Mouse (Mus musculus) hindbrain, embryonic 16.5 days (tissue): ENCODE measurements around the gene Stox2. TPM values are rescaled to one million over a fixed set of nuclear protein-coding genes. Genes with fewer than 3 reads are reported as not detected.
A peak's percentile ranks its signal among the peaks of the same experiment; 100 is the strongest.

ENCODE experiments used
- ATAC-seq: fragments of 200-750 bp; cut with Nextera tagmentation; 2 replicates; pipeline ENCODE4 v1.8.0; 2017; ENCODE audit warnings: moderate TSS enrichment, moderate library complexity
- H3K27ac ChIP-seq: fragments of 300-500 bp; sonication (generic); 2 replicates; pipeline ENCODE4 v1.5.1; 2014; ENCODE audit warnings: low read depth, mild to moderate bottlenecking, control low read depth, low read length, moderate library complexity
- H3K27me3 ChIP-seq: fragments of 300-500 bp; sonication (generic); replicated peaks from 2 replicates; pipeline ENCODE4 v1.6.1; 2014; ENCODE audit warnings: low read length; ENCODE audit not compliant: control insufficient read depth, insufficient read depth
- H3K36me3 ChIP-seq: fragments of 300-500 bp; sonication (generic); 2 replicates; pipeline ENCODE4 v1.6.1; 2014; ENCODE audit warnings: mild to moderate bottlenecking, low read length, moderate library complexity, mixed read lengths; ENCODE audit not compliant: control insufficient read depth, insufficient read depth
- H3K4me1 ChIP-seq: fragments of 300-500 bp; sonication (generic); 2 replicates; pipeline ENCODE4 v1.6.1; 2014; ENCODE audit warnings: low read depth, low read length; ENCODE audit not compliant: control insufficient read depth, insufficient read depth
- H3K4me2 ChIP-seq: fragments of 300-500 bp; sonication (generic); 2 replicates; pipeline ENCODE4 v1.6.1; 2014; ENCODE audit warnings: mild to moderate bottlenecking, low read length, control low read depth, moderate library complexity
- H3K4me3 ChIP-seq: fragments of 300-500 bp; sonication (generic); 2 replicates; pipeline ENCODE4 v1.5.1; 2014; ENCODE audit warnings: mild to moderate bottlenecking, low read length, control low read depth, moderate library complexity
- H3K9ac ChIP-seq: fragments of 300-500 bp; sonication (generic); 2 replicates; pipeline ENCODE4 v1.6.1; 2014; ENCODE audit warnings: low read depth, mild to moderate bottlenecking, control low read depth, low read length, moderate library complexity
- H3K9me3 ChIP-seq: fragments of 300-500 bp; sonication (generic); 2 replicates; pipeline ENCODE4 v1.6.1; 2014; ENCODE audit warnings: mild to moderate bottlenecking, low read length, moderate library complexity; ENCODE audit not compliant: control insufficient read depth
- WGBS: fragments of 180-500 bp; shearing (Covaris S2); extraction: QIAGEN DNeasy Blood & Tissue Kit; methylation state at CpG from one replicate; pipeline ENCODE4 v1.1.7; 2014; 5-methylcytosine and 5-hydroxymethylcytosine counted together
- polyA plus RNA-seq: library from polyadenylated mRNA; unstranded; fragments of >200 nt; fragmentation: Nextera tagmentation; extraction: Ambion mirVana; gene quantifications from 2 replicates; pipeline ENCODE4 v1.2.1, GENCODE M21; 2015

Gene Stox2
- polyA plus RNA-seq, 1 experiment from 2014 or later = 28.5 TPM

DNA sequence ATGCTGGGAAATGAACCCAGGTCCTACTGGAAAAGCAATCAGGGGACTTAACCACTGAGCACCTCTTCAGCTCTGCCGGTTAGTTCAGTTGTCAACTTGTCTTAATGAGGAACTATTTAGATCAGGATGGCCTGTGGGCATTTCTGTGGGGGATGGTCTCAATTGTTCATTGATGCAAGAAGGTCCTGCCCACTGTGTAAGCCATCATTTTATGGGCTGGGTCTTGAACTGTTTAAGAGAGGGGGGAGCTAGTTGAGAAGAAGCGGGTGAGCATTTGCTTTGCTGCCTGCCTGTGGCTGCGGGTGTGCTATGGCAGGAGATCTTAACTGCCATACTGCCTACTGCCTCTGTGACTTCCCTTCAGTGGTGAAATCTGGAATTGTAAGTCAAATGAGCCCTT is 214.1 kb downstream of the Stox2 start:
- no peak overlapping the region for H3K27ac ChIP-seq
- no peak; the same call in 1 of the 2 replicates for ATAC-seq
- H3K4me2 ChIP-seq = no peak overlapping the region
- H3K9me3 ChIP-seq = no peaks in the 10 kb centered on the region
- no peak overlapping the region for H3K4me3 ChIP-seq
- WGBS = 43% methylated on average over 3 of the region's 3 CpGs
- no peaks in the 10 kb centered on the region for H3K36me3 ChIP-seq
- H3K9ac ChIP-seq = no peak overlapping the region
- no peaks in the 10 kb centered on the region for H3K27me3 ChIP-seq
- H3K4me1 ChIP-seq = no peaks in the 10 kb centered on the region; the same call in 1 of the 2 replicates

DNA sequence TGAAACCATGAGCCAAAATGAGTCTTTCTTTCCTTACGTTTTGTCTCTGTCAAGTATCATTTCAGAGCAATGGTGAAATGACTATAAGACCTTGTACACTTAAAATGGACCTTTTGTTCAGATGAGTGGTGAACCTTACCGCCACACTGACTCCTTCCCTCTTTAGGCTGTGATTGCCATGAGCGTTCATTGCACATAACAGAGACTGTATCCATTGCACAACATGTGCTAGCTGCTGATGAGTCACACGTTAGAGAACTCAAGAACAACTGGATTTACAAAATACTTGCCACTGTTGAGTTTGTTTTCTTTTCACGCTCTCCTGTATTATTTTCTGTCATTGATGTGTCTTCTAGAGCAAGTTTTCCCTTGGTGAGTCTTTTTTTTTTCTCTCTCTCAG is 216.1 kb downstream of the Stox2 start:
- no peaks in the 10 kb centered on the region for H3K27me3 ChIP-seq
- H3K9ac ChIP-seq = no peak overlapping the region
- no peak overlapping the region for H3K4me3 ChIP-seq
- 93% methylated on average over 5 of the region's 5 CpGs for WGBS
- ATAC-seq = no peak
- H3K27ac ChIP-seq = no peak overlapping the region
- no peaks in the 10 kb centered on the region for H3K9me3 ChIP-seq
- H3K36me3 ChIP-seq = no peaks in the 10 kb centered on the region
- no peak overlapping the region for H3K4me2 ChIP-seq
- no peaks in the 10 kb centered on the region; the same call in 1 of the 2 replicates for H3K4me1 ChIP-seq

DNA sequence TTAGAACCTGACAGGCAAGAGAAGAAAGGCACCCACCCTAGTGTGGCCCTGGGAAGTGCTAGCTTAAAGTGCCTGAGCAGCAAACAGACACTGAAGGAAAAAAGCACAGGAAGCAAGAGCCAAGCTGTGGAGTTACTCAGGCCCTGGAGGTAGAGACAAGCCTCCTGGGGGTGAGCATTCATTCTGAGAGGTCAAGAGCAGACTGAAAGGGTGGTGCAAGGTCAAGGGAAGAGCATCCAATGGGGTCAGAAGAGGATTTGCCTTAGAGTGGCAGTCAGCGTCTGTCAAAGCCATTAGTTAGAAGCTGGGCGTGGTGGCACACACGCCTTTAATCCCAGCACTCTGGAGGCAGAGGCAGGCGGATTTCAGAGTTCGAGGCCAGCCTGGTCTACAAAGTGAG is 224.3 kb downstream of the Stox2 start:
- H3K4me1 ChIP-seq = peaks cover 23% of the 10 kb centered on the region
- WGBS = 75% methylated on average over 5 of the region's 5 CpGs
- ATAC-seq = no peak
- no peak overlapping the region for H3K9ac ChIP-seq
- H3K27ac ChIP-seq = no peak overlapping the region
- H3K9me3 ChIP-seq = no peaks in the 10 kb centered on the region
- H3K4me2 ChIP-seq = no peak overlapping the region
- H3K36me3 ChIP-seq = no peaks in the 10 kb centered on the region
- no peak overlapping the region for H3K4me3 ChIP-seq
- no peaks in the 10 kb centered on the region for H3K27me3 ChIP-seq

DNA sequence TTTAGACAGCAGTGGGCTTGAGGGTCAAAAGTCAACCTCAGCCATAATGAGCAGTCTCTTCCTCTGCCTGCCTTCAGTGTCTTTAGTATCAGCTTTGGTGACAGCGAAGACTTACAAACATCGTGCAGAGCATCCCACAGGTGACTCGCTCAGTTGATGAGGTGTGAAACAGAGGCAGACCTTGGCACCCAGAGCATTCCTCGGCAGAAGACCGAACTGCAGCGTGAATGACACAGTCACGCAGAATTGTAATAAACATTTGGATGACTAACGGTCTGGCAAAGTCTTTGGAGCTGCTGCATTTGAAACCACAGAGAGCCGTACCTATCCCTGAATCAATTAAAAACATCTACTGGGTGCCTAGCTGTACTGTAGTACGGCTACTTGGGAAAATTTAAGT is 225.0 kb downstream of the Stox2 start:
- no peaks in the 10 kb centered on the region for H3K36me3 ChIP-seq
- no peak for ATAC-seq

DNA sequence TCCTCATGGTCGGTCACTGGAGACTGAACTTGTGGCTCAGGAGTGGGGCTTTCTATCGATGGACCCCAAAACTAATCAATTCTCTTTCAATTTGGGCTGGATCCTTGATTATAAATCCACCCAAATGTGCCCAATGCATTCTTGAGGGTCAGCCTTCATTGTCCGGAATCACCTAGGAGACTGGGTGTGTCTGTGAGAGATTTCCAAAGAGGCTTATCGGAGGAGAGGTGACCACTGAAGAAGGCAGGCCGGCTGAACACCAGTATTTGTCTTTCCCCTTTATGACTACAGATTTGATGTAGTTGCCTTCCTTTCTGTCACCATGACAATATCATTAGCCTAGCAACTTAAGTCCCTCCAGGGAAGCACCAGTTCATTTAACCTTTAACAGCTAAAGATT is 225.8 kb downstream of the Stox2 start:
- H3K4me3 ChIP-seq = no peak overlapping the region
- 37% methylated on average over 5 of the region's 5 CpGs for WGBS
- no peaks in the 10 kb centered on the region for H3K36me3 ChIP-seq
- H3K4me1 ChIP-seq = peaks cover 23% of the 10 kb centered on the region
- no peak overlapping the region for H3K4me2 ChIP-seq
- no peak overlapping the region for H3K27ac ChIP-seq
- no peaks in the 10 kb centered on the region for H3K9me3 ChIP-seq
- ATAC-seq = no peak
- H3K27me3 ChIP-seq = no peaks in the 10 kb centered on the region
- H3K9ac ChIP-seq = no peak overlapping the region

More for the DNA sequence above, 225.0 kb downstream of the Stox2 start:
- Histone ChIP-seq H3K27me3 (no peaks in the 10 kb centered on the region), H3K4me2 (no peak overlapping the region), H3K27ac (no peak overlapping the region), H3K4me3 (no peak overlapping the region), H3K9me3 (no peaks in the 10 kb centered on the region), H3K4me1 (peaks cover 23% of the 10 kb centered on the region), H3K9ac (no peak overlapping the region)
- 54% methylated on average over 10 of the region's 10 CpGs for WGBS

DNA sequence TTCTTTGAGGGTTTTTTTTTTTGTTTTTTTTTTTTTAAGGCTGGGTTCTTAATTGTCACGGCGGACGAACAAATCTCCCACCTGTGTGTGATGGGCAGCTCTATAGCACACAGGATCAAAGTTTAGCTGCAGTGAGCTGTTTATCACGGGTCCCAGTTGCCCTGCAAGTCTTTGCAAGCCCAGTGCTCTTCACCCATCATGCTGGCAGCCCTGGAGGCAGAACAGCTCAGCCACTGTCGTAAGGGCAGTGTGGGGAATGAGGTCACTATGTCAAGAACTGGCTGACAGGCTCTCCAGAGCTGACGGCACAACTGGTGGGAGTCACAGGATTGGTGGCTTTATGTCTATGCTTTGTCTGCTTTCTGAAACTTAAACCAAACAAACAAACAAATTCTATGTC is 227.6 kb downstream of the Stox2 start:
- peak overlapping the region; percentile 78 for H3K27ac ChIP-seq
- peak overlapping the region; percentile 41 for H3K4me2 ChIP-seq
- WGBS = 26% methylated on average over 6 of the region's 6 CpGs
- ATAC-seq = peak; percentile 29
- no peaks in the 10 kb centered on the region for H3K9me3 ChIP-seq
- H3K9ac ChIP-seq = peak overlapping the region; percentile 57
- peaks cover 23% of the 10 kb centered on the region for H3K4me1 ChIP-seq
- H3K4me3 ChIP-seq = no peak overlapping the region
- H3K36me3 ChIP-seq = no peaks in the 10 kb centered on the region
- no peaks in the 10 kb centered on the region for H3K27me3 ChIP-seq

DNA sequence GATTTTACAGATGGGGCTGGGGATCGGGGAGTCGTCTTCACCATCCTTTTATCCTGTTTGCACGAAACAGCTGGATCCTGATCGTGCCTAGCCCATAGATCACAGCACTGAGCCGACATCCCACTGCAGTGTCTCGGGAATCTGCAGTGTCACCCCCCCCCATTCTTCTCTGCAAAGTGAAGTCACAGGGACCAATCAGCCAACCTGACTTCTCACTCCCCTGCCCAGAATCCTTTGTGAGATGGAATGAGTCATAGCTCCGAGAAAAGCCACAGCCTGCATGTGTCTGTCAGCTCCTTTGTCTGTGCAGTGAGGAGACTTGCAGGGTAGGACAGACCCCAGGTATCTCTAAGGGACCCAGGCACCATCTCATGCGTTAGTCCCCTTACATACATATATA is 228.1 kb downstream of the Stox2 start:
- H3K4me2 ChIP-seq = peak overlapping the region; percentile 41
- peak overlapping the region; percentile 73 for H3K27ac ChIP-seq
- H3K4me3 ChIP-seq = no peak overlapping the region
- 15% methylated on average over 8 of the region's 8 CpGs for WGBS
- peaks cover 23% of the 10 kb centered on the region for H3K4me1 ChIP-seq
- no peaks in the 10 kb centered on the region for H3K9me3 ChIP-seq
- peak; percentile 88 for ATAC-seq
- no peaks in the 10 kb centered on the region for H3K36me3 ChIP-seq
- H3K27me3 ChIP-seq = no peaks in the 10 kb centered on the region
- peak overlapping the region; percentile 57 for H3K9ac ChIP-seq

DNA sequence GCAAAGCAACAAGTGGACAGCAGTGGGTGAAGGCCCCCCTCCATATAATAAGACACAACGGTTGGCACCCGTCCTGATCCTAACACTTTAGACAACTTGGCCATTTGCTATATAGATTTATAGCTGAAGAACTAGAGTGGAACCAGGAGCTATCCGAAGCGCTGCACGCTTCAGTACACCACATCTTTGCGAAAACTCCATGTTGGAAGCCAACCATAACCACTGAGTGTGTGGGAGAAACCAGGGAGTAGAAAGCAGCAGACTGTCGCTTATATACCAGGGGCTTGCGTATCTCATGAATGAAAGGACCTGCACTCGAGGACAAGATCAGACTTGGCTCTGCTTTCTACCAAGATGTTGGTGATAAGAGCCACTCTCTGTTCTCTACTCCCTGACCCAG is 234.0 kb downstream of the Stox2 start:
- WGBS = 88% methylated on average over 9 of the region's 9 CpGs
- no peak overlapping the region for H3K4me2 ChIP-seq
- H3K27me3 ChIP-seq = no peaks in the 10 kb centered on the region
- H3K27ac ChIP-seq = no peak overlapping the region
- no peak overlapping the region for H3K4me3 ChIP-seq
- H3K4me1 ChIP-seq = peaks cover 4% of the 10 kb centered on the region
- H3K36me3 ChIP-seq = no peaks in the 10 kb centered on the region
- no peak overlapping the region for H3K9ac ChIP-seq
- no peaks in the 10 kb centered on the region for H3K9me3 ChIP-seq
- ATAC-seq = no peak

DNA sequence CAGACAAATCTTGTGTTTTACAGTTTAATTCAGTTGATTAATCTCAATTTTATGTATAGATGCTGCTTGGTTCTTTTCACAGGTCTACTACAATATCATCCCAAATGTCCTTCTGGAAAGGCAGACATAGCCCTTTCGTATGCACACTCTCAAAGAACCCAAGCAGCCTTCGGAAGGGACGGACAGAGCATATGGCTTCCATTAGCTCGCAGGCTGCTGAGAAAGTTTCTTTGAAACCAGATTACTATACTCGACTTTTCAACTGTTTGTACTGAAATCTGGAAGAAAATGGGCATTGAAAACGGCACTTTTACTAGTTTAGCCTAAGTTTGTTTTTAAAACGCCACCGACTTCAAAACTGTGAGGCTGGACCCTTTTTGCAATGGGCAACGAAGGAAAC is 234.9 kb downstream of the Stox2 start:
- peaks cover 9% of the 10 kb centered on the region for H3K4me1 ChIP-seq
- H3K9ac ChIP-seq = no peak overlapping the region
- no peaks in the 10 kb centered on the region for H3K27me3 ChIP-seq
- WGBS = 78% methylated on average over 9 of the region's 9 CpGs
- no peak overlapping the region for H3K27ac ChIP-seq
- no peak for ATAC-seq
- no peak overlapping the region for H3K4me3 ChIP-seq
- no peak overlapping the region for H3K4me2 ChIP-seq
- H3K36me3 ChIP-seq = no peaks in the 10 kb centered on the region
- no peaks in the 10 kb centered on the region for H3K9me3 ChIP-seq

DNA sequence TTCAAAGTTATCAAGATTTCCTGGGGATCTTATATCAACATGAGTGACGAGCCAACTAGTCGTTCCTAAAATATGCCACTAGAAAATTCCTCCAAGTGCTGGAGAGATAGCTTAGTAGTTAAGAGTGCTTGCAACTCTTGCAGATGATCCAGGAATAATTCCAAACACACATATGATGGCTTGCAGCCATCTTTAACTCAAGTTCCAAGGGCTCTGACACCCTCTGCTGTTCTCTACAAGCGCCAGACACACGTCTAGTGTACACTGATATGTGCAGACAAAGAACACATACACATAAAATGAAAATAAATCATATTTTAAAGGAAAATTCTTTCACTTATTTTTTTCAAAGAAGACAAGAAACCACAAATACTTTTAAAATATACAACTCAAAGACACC is 237.9 kb downstream of the Stox2 start:
- peaks cover 16% of the 10 kb centered on the region for H3K4me1 ChIP-seq
- no peaks in the 10 kb centered on the region for H3K36me3 ChIP-seq
- no peaks in the 10 kb centered on the region for H3K27me3 ChIP-seq
- no peak for ATAC-seq
- no peaks in the 10 kb centered on the region for H3K9me3 ChIP-seq
- no peak overlapping the region for H3K27ac ChIP-seq
- H3K4me2 ChIP-seq = no peak overlapping the region
- no peak overlapping the region for H3K9ac ChIP-seq
- no peak overlapping the region for H3K4me3 ChIP-seq
- 81% methylated on average over 4 of the region's 4 CpGs for WGBS
